Mouse (Mus musculus): Measurements from ENCODE around the gene Kmt2e. TPM values are rescaled to one million over a fixed set of nuclear protein-coding genes. Genes with fewer than 3 reads are reported as not detected.

The Kmt2e gene
- total RNA-seq, 2 experiments from 2014 or later = 90.9 to 92.2 TPM

DNA sequence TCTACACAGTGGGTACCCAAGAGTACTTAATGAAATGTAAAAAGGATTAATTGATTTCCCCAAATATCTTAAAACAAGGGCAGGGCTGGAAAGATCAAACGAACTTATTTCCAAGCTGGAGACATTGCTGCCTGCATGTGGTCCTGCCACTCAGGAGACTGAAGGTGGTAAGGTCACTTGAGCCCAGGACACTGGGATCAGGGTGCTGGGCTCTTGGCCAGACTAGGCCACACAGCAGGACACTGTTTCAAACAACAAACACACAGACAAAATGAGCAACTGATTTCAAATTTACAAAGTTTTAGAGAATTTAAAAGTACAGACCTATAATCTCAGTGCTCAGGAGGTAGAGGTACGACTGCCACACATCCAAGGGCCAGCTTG, 23.5 kb upstream of the Kmt2e start:
- DNase-seq = no peak

DNA sequence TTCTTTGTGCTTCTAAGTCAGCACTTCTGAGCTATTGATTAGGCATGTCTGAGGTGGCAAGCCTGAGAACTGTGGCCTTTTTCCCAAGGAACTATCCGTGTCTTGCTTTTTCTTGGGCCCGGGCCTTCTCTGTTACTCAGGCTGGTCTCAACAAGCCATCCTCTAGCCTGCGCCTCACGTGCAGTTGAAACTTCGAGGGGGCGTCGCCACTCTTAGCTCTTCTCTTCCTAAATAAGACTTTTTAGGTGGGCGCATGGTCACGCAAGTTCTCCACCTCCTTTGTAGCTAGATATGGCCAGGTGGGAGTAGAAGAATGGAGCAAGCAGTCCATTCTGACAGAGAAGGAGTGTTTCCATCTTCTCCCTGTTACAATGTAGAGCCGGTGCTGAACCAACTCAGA, 22.6 kb upstream of the Kmt2e start:
- DNase-seq = no peak

DNA sequence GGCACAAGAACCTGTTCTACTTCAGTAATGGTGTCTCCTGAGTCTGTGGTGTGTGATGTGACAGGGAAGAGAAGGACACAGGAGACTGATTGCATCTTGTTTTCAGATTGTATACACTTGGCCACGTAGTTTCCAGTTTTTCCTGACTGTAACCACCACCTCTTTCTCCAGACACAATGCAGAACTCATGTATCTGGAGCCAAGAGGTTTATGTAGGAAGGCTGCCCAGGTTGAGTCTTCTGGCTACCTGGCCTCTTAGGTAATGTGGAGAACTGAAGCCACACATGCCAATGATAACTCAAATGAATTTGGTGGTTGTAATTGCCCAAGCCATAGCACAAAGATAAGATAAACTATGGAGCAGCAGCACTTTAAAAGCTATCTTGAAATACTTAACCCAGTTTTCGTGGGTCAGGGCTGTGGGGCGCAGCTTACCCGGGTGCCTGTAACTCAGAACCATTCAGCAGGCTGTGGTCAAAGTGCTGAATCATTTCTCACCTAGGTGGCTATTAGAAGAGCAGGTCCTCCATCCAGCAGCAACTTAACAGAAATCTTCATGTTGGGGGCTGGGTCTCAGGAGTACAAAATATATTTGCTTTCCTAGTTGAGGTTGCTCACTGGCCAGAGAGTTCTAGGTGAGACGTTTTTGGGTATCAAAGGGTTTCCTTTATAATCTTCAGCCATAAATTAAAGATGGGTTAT, 21.8 kb upstream of the Kmt2e start:
- no peak for DNase-seq

DNA sequence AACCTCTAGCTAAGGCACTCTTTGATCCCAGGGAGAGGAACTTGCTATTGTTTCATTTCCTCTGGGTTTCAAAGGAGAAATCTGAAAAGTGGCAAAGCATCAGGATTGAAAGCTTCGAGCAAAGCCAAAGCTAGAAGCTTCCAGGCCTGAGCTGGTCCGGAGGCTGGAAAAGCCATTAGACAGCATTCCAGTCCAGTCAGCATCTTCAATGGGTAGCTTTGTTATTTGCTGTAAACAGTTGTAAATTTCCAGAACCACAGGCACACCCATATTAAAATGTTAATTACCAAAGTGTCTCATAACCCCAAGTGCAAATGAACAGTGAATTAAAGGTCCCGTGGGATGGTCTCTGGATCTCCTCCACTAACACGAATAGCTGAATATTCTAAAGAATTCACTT, 21.2 kb upstream of the Kmt2e start:
- DNase-seq = no peak

DNA sequence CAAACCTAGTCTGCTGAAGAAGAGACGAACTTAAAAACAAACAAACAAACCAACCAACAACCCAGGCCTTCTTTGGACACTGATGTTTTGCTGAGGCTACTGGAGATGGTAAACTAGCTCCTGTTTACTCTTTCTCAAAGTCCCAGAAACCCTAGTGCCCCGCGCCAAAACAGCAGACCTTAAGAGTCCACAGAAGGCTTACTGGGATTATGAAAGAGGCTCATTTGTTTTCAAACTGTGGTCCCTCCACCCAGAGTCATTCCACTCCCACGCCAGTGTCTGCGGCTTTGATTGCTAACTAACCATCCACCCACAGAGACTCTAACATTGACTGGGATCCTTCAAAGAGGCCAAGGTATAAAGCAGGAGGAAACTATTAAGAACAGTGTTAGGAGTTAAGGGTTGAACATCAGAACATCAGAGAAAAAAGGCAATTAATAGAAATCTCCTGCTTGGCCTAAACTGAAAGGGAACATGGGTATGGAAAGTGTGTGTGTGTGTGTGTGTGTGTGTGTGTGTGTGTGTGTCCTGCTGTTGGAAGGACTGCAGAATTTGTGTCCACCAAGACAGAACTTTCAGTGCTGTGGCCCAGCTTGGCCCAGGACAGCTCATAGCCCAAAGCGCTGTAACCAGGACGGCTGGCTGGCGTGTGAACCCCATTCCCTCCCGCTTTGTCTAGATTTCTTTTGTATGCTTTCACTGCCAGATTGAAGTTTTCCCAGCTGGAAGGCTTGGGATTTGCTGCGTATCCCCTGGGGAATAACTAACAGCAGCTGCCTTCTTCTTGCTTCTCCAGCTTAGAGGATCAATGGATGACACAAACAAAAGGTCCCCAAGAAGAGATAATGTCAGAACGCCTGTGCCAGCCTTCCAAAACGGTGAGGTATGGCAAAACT, 20.4 kb upstream of the Kmt2e start:
- DNase-seq = peak in 1 of 2 experiments; percentile 31

DNA sequence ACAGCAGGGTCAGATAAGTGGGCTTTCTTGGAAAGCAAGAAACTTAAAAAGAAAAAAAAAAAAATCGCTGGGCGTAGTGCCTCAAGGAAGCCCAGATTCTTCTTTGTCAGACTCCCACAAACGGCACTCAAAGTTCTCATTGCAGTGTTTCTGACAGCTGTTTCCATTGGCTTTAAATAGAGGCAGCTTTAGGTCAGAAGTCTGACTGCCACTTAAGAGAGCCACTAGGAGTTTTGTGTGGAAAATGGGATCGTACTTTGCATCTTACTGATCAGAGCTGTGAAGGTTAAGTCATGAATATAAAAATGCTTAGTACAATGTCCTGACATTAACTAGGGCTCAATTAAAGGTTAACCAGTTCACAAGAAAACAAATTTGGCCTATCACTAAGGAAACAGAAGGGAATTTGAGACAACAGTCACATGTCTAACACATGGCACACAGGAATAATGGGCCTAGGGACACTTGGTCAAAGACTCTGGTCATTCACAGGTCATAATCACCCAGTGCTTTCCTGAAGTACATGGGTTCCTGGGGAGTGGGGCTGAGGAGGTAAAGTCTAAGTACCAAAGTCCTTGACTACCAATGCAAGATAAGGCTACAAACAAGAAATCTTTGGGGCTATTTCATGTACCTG, 19.6 kb upstream of the Kmt2e start:
- no peak for DNase-seq

DNA sequence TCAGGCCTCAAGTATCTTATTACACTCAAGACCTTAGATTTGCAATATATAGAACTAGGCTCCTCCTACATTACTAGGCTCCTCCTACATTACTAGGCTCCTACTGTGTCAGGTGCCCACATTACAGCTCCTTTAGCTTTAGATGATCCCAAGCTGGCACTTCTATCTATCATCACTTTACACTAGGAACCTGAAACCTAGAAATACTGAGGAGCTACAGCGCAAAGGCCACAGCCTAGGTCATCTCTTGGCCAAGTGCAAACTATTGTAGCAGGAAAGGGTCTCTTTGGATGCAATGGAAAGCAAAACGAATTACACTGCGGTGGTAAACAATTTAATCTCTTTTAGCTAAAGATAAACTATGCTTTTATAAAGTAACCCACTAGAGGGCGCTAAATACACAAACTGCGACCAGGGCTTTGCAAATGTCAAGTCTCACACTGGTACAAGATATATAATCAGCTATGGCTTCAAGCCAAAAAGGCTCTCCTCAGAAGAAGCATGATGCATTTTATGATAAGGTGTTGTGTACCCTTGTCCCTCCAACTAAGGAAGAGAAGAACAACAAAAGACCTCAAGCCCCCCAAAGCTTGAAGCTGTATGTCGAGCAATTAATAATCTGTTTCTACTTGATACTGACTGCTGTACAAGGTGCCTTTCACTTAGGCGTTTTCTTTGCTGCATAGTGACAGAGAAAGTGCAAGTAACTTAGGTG, 18.5 kb upstream of the Kmt2e start:
- no peak for DNase-seq

DNA sequence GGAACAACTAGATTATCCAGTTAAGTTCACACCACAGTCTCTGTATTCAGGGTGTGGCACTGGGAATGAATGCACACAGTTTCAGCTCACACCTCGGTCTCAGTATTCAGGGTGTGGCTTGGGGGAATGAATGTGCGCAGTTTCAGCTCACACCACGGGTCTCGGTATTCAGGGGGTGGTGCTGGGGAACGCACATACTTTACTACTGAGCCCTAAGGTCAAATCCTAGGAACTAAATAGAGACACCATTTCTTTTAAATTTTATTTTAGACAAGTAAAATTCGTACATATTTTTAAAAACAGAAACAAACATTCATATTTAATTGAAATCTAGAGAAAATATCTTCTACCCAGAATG, 18.0 kb upstream of the Kmt2e start:
- no peak for DNase-seq

DNA sequence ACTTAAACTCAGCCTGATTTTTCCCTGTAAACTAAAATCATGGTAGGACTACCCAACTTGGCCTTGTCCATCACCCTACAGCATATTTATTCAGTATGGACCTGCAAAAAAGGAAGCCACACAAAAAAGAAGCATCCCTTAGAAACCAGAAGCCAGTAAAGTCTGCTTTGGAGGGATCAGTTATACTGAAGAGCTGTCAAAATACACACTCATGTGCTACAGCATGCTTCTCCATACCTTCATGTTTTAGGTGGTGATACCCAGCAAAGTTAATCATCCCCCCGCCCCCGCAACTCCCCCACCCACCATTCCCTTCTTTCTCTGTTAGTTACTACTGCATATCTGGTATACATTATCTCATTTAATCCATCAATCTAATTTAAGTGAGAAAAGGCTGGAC, 16.5 kb upstream of the Kmt2e start:
- DNase-seq = no peak

DNA sequence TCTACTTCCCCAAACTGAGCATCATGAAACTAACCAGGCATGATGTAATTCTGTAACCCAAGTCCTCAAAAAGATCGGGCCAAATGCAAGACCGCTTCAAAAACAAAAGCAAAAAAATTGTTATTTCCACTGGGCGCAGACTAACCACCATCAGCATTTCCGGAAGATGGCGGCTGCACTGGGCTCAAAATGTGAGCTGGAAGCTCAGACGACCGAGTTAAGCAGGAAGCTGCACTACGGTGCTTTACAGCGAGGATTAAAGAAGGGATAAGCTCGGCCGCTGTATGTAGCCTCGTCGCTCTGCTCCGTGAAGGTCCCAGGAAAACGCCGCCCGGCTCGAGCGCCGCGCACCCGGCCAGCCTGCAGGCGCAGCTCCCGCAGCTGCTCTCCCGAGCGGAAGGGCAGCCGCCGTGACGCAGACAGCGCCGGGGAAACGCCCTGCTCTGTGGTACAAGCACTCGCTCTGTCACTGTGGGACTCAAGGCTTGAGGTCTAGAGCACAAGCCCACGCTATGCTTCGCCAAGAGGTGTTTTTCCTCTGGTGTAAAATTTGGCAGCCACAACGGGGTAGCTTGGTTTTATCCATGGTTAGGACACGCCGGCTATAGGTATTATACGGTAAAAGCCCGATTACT, 16.0 kb upstream of the Kmt2e start:
- peak; percentile 80 to 85 for DNase-seq

DNA sequence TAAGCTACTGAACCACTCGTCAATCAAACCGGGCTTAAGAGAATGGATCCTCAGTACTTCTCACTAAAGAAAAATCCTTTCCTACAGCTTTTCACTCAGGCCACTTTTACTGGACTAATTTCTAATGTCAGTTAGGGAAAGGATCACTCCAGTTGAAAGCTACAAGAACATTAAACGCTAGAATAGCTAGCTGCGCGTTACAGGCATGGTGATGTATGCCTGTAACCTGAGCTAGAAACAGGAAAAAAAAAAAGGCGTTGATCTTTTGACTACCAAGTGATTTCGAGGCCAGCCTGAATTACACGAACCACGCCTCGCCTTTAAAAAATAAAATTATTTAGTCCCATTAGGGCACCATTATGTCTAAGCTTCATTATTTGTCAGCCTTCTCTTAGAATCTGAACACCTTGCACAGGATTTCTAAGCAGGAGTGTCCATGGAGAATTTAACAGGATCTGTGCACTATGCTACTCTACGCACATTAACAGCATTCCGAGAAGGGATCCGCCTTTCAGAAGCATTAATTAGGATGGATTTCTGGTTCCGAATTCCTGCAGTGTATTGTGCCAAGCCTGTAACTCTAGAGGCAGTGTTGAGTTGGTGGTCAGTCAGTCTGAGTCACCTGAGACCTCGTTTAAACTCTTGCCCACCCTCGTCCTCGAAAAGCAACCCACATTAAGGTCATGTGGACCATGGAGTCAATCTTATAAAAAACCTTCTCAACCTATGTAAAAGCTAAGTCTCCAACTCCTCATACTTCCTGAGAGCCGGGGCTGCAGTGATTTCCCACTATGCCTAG, 15.2 kb upstream of the Kmt2e start:
- DNase-seq = no peak

DNA sequence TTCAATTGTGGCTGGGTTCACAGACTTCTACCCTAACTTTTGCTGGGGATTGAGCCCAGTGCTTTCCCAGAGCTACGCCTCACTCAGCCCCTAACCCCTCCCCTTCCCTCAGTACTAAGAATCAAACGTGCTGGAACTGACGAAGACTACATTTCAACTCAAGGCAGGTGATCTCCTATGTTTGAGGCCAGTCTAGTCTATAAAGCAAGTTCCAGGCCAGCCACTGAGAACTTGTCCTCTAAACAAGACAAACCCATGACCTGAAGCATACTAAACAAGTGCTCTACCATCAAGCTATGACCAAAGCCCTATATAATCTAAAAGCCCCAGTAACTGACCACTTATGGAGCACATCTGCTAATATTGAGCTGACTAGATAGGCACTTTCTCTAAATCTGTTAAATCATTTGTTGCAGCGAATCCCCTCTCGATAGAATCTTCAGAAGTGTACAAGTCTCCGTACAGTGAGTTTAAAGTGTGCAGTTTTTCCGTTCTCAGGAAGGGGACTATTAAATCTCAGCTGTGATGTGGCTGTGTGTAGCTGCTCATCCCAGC, 14.5 kb upstream of the Kmt2e start:
- no peak for DNase-seq

DNA sequence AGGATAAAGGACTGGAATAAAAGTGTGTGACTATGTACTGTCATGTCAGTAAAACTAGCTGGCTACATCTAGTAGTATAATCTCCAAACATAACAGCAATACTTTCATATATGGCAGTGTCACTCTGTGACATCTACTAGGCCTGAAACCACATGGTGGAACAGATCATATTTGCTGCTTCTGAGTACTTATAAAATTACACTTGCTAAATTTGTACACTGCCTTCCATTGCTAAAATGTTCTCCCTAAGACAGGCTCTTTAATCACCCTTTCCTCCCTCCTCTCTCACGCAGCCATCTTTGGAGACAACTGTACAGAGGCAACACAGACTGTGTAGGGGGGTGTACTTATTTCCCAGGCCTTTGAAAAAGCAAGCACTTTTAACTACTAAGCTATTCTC, 13.8 kb upstream of the Kmt2e start:
- no peak for DNase-seq

DNA sequence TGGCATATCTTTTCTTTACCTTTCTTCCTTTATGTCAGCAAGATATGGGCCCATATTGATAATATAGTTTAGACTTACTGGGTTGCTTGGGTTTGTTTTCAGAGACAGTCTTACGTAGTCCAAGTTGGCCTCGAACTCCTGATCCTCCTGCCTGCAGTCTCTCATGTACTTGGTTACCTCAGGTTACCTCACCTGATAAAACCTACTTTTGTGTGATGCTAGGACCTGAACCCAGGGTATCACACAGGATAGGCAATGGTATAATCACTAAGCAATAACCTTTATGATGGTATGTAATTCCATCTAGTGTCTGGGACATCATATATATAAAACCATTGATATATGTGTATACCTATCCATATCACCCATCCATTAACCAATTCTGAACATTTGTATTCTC, 12.8 kb upstream of the Kmt2e start:
- no peak for DNase-seq

DNA sequence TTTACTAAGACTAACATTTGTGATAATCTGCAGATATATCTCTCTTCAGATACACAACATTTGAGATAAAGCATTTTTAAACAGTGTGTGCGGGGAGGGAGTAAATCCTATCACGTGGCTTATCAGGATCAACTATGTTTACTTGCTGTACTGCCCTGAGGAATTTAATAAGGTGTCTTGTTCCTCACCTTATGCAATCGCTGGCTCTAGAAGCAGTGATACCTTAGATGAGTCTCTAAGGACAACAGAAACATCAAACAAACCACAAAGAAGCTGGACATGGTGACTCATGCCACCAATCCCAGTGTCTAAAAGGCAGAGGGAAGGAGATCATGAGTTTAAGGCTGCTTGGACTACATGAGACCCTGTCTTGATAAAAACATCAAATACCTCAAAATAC, 11.2 kb upstream of the Kmt2e start:
- no peak for DNase-seq

DNA sequence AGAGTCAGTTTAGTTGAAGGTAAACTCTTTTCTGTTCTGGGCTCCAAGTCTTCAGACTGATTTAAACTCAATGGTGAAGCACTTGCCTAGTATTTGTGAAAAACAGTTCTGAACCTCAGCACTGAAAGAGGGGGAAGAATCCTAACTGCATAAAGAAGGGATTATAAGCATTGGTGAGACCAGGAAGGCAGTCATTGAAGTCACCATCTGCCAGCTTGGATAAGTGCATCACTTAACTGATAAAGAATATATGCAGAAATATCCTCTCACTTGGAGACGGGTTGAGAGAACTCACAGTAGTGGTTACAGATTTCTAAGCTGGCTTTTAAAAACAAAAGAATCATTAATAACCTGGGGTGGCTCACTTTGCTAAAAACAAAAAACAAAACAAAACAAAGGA, 6.7 kb upstream of the Kmt2e start:
- DNase-seq = no peak

DNA sequence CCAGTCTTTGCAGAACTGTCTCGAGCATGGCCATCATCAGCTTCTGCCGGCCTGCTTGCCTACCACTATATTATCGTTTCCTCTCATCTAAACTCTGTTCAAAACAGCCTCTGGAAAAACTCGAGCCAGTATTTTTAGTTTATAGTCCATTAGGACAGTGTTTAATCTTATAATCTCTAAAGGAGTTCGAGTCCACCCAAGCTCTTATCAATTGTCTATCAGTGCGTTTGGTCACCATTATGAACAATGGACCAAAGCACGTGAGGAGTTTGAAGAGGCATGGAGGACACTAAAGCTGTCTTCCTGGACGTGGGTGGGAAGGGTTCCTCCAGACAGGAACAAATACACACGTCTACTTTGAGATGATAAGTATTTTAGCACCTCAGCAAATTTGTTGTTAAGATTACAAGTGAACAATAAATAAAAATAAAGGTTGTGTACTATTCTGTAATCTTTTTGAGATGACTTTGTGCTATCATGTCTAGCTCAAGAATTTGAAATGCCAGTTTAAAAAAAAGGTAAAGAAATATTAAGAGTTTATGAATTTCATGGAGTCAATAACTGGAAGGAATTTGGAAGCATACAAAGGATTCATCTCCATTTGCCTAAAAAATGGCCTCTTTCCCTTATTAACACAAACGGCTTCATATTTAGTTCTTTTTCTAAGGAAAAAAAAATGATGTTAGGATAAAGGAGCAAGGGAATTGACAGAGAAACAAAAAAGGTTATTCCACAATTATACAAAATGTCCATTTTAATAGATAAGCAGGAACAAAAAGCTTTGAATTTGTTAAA, 3.0 kb upstream of the Kmt2e start:
- no peak for DNase-seq

DNA sequence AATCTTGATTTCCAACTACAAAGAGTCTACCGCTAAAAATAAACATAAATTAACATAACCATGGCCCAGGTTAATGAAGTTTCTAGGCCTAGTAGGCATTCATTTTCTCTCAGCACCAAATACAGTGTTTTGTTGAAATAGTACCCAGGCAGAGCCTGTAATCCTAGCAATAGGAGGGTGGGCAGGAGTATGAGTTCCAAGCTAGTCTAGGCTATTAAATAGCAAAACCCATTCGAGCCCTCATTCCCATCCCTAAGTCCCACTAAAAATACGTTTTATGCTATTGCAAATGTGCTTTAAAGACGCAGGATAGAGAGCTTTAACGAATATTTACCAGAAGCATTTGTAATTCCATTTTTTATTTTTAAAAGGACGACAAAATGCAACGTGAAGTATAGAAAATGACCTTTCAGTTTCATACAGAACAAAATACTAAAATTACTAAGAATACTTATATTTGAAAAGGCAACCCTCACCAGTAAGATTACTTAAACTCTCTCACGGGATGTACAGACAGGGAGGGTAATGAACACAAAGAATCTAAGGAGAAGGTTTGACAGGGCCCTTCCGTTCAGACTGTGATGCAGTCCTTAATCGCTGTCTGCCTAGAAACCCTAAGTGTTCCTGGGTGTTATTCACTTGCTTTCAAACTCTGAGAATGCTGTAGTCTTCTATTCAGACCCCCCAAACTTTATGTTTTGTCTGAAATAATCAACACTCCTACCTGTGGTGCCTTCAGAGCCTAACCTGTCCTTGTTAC, 2.1 kb upstream of the Kmt2e start:
- DNase-seq = no peak

All from layer of hippocampus, postnatal 36 days (tissue).